Mouse (Mus musculus) A20 (cell line): ENCODE results near the gene Galns.

Experiments used
- DNase-seq: peaks from one replicate; pipeline ENCODE4 v3.0.0-alpha.2; 2011; ENCODE audit warnings: low read depth, low spot score

Galns gene

GRCm38 (mm10) chr8:122546066-122546755 is 65.1 kb downstream of the Galns start:
- DNase-seq, result no peak

- DNase-seq, result no peak
These were observed 67.1 kb downstream of the Galns start for GRCm38 (mm10) chr8:122544138-122544537.

- no peak for DNase-seq
These were observed 72.8 kb downstream of the Galns start for GRCm38 (mm10) chr8:122538310-122539076.

GRCm38 (mm10) chr8:122537812-122538211 is 73.5 kb downstream of the Galns start:
- no peak for DNase-seq

GRCm38 (mm10) chr8:122537033-122537432 is 74.2 kb downstream of the Galns start:
- DNase-seq, result no peak

GRCm38 (mm10) chr8:122531312-122531711 is 80.0 kb downstream of the Galns start:
- DNase-seq, result no peak

- DNase-seq, result no peak
These were observed 82.1 kb downstream of the Galns start for GRCm38 (mm10) chr8:122529159-122529558.
